Mouse (Mus musculus): ENCODE data around the gene Tead4. TPM values are rescaled to one million over a fixed set of nuclear protein-coding genes. Genes with fewer than 3 reads are reported as not detected.
"Not testable (repeated sequence)": the region's sequence is repeated elsewhere in the genome, so short reads cannot be mapped to it uniquely, and the experiment has no call there.

The Tead4 gene
- polyA plus RNA-seq, 1 experiment, result not detected

DNA sequence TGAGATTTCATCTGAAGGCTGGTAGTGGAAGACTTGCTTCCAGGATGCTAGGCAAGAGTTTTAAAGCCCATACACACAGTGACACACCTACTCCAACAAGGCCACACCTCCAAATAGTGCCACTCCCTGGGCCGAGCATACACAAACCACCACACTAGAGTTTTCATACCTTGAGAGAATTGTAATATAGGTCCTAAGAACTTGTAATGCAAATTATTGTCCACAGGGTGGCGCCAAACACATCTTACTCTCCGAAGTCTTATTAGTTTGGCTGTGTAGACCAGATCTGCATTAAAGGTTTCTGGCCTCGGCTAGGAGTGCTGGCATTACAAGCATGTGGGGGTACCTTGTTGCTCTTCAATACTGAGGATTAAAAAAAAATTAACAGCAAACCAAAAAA is 17.7 kb upstream of the Tead4 start:
- TF ChIP-seq CTCF (IDR thresholded peaks at IDR 0.05; ENCODE audit: insufficient read depth, low read depth, low read length) (no peak), POLR2A (IDR thresholded peaks at IDR 0.05; ENCODE audit: insufficient read depth, low read depth, low read length) (no peak)
- H3K4me3 ChIP-seq (ENCODE audit: insufficient read depth, low read depth, low read length), result no peak overlapping the region
- H3K27ac ChIP-seq (ENCODE audit: insufficient read depth, low read depth, low read length), result no peak overlapping the region
- WGBS, result 1% methylated on average over 4 of the region's 4 CpGs
- H3K4me1 ChIP-seq (ENCODE audit: control insufficient read depth, insufficient read depth, low read length), result no peaks in the 10 kb centered on the region

DNA sequence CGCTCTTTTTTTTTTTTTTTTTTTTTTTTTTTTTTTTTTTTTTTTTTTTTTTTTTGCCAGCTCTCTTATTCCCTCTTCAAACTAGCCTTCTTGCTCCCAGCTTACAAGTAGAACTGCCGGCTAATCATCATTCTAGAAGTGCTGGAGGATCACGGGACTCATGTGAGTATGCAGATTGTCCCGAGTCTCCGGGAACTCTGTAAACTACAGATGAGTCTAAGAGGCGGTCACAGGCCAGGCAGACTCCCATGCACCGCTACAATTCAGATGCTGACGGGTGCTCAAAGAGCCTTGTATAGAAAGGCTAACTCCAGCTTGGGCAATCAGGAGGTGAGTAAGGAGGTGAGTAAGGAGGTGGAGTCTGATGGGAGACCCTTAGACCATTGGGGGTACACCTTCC is 15.0 kb upstream of the Tead4 start:
- H3K27ac ChIP-seq (ENCODE audit: insufficient read depth, low read depth, low read length), result no peak overlapping the region
- H3K4me3 ChIP-seq (ENCODE audit: insufficient read depth, low read depth, low read length), result no peak overlapping the region
- no peaks in the 10 kb centered on the region for H3K4me1 ChIP-seq (ENCODE audit: control insufficient read depth, insufficient read depth, low read length)
- WGBS, result 70% methylated on average over 8 of the region's 8 CpGs
- TF ChIP-seq CTCF (IDR thresholded peaks at IDR 0.05; ENCODE audit: insufficient read depth, low read depth, low read length) (no peak), POLR2A (IDR thresholded peaks at IDR 0.05; ENCODE audit: insufficient read depth, low read depth, low read length) (no peak)

DNA sequence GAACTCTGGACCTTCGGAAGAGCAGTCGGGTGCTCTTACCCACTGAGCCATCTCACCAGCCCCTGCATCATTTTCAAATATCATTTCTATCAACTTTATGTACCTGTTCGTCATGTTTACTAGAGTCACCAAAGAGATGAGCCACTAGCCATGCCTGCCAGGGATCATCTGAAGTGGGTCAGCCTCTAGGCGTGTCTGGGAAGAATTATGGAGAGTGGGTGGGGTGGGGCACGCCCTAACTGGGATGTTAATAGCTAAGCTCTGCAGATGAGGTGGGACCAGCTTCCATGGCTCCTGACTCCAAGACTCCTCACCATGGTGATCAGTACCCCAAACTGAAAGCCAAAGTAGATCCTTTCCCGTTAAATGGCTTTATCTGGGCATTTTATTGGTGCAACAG is 14.2 kb upstream of the Tead4 start:
- WGBS, result 87% methylated on average over 6 of the region's 6 CpGs
- no peak overlapping the region for H3K4me3 ChIP-seq (ENCODE audit: insufficient read depth, low read depth, low read length)
- H3K4me1 ChIP-seq (ENCODE audit: control insufficient read depth, insufficient read depth, low read length), result no peaks in the 10 kb centered on the region
- TF ChIP-seq POLR2A (IDR thresholded peaks at IDR 0.05; ENCODE audit: insufficient read depth, low read depth, low read length) (no peak), CTCF (IDR thresholded peaks at IDR 0.05; ENCODE audit: insufficient read depth, low read depth, low read length) (no peak)
- no peak overlapping the region for H3K27ac ChIP-seq (ENCODE audit: insufficient read depth, low read depth, low read length)

DNA sequence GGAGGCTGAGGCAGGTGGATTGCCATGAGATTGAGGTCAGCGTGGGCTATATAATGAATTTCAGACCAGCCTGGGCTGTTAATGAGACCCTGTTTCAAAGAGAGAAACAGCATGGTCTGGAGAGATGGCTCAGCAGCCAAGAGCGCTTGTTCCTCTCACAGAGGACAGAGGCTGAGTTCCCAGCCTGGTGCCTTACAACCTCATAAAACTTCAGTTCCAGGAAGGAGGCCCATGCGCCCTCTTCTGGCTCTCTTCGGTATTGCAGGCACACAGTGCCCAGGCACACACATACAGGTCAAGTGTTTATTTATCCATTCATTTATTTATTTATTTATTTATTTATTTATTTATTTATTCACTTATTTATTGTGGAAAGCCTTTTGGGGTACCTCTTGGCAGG is 7.7 kb upstream of the Tead4 start:
- TF ChIP-seq CTCF (IDR thresholded peaks at IDR 0.05; ENCODE audit: insufficient read depth, low read depth, low read length) (peak; percentile 53; the same call in 1 of the 2 replicates), POLR2A (IDR thresholded peaks at IDR 0.05; ENCODE audit: insufficient read depth, low read depth, low read length) (no peak)
- H3K27ac ChIP-seq (ENCODE audit: insufficient read depth, low read depth, low read length), result no peak overlapping the region
- H3K4me1 ChIP-seq (ENCODE audit: control insufficient read depth, insufficient read depth, low read length), result no peaks in the 10 kb centered on the region
- H3K4me3 ChIP-seq (ENCODE audit: insufficient read depth, low read depth, low read length), result no peak overlapping the region
- 26% methylated on average over 4 of the region's 4 CpGs for WGBS

DNA sequence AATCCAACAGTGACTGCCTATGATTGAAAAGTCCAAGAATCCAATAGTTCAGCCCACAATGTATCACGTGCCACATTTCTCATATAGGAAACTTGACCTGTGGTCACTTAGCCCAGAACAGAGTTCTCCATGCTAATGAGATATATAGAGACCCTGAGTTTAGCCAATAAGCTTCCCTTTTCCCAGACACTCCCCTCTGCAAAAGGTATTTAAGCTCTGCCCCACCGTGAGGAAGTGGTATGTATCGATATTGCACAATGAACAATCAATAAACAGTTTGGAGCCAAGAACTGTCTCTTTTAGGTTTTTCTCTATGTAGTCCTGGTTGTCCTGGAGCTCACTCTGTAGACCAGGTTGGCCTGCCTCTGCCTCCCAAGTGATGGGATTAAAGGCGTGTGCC is 4.2 kb upstream of the Tead4 start:
- Histone ChIP-seq H3K4me3 (ENCODE audit: insufficient read depth, low read depth, low read length) (no peak overlapping the region), H3K4me1 (ENCODE audit: control insufficient read depth, insufficient read depth, low read length) (peaks cover 9% of the 10 kb centered on the region; the same call in 1 of the 2 replicates), H3K27ac (ENCODE audit: insufficient read depth, low read depth, low read length) (no peak overlapping the region)
- WGBS, result 90% methylated on average over 4 of the region's 4 CpGs
- TF ChIP-seq POLR2A (IDR thresholded peaks at IDR 0.05; ENCODE audit: insufficient read depth, low read depth, low read length) (no peak), CTCF (IDR thresholded peaks at IDR 0.05; ENCODE audit: insufficient read depth, low read depth, low read length) (no peak)

DNA sequence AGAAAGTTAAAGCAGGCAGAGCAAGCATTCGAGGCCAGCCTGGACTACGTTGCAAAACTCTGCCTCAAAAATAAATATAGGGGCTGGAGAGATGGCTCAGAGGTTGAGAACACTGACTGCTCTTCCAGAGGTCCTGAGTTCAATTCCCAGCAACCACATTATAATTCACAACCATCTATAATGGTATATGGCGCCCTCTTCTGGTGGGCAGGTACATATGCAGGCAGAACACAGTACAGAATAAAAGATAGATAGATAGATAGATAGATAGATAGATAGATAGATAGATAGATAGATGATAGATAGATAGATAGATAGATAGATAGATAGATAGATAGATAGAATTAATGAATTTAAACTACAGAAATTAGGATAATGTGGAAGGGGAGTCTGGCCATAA is 2.0 kb upstream of the Tead4 start:
- not testable (repeated sequence) for H3K4me3 ChIP-seq (ENCODE audit: insufficient read depth, low read depth, low read length); H3K27ac ChIP-seq (ENCODE audit: insufficient read depth, low read depth, low read length)
- 79% methylated on average over 3 of the region's 3 CpGs for WGBS
- H3K4me1 ChIP-seq (ENCODE audit: control insufficient read depth, insufficient read depth, low read length), result peaks cover 15% of the 10 kb centered on the region

DNA sequence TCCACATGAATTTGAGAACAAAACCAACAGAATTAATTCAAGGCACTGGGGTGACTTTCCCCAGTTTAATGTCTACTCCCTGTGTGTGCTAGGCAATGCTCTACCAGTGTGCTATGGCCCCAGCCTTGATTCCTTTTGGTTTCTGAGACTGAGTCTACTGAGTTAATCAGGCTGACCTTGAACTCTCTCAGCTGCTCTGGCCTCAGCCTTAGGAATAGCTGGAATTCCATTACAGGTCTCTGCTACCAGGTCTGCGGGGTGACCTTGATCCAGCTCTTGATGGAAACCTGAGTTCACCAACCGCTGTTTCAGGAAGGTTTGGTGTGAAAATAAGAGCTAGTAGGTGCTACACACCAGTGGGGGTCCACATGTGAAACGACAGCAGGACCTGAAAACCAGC is 1.3 kb upstream of the Tead4 start:
- H3K4me1 ChIP-seq (ENCODE audit: control insufficient read depth, insufficient read depth, low read length), result peaks cover 15% of the 10 kb centered on the region
- no peak overlapping the region for H3K27ac ChIP-seq (ENCODE audit: insufficient read depth, low read depth, low read length)
- H3K4me3 ChIP-seq (ENCODE audit: insufficient read depth, low read depth, low read length), result no peak overlapping the region
- 92% methylated on average over 3 of the region's 3 CpGs for WGBS
- TF ChIP-seq POLR2A (IDR thresholded peaks at IDR 0.05; ENCODE audit: insufficient read depth, low read depth, low read length), result no peak
- TF ChIP-seq CTCF (IDR thresholded peaks at IDR 0.05; ENCODE audit: insufficient read depth, low read depth, low read length), result no peak

DNA sequence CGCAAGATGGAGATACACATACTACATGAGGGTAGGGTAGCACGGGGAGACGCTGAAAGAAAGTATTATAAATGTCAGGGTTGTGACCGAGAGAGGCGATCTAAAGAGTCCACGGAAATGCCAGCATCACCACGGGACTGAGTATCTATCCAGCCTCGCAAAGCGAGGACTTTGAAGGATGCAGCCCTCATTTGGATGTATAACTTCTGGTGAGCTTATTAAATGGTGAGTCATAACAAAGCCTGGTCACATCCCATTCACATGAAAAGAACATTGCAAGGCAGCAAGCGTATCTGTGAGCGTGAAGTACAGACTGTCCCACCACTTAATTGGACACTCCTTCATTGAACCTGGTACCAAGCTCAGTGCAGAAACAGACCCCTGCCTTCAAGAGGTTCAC is 835 bp upstream of the Tead4 start:
- 39% methylated on average over 11 of the region's 11 CpGs for WGBS
- no peak for TF ChIP-seq POLR2A (IDR thresholded peaks at IDR 0.05; ENCODE audit: insufficient read depth, low read depth, low read length)
- Histone ChIP-seq H3K27ac (ENCODE audit: insufficient read depth, low read depth, low read length) (no peak overlapping the region), H3K4me3 (ENCODE audit: insufficient read depth, low read depth, low read length) (no peak overlapping the region), H3K4me1 (ENCODE audit: control insufficient read depth, insufficient read depth, low read length) (peaks cover 17% of the 10 kb centered on the region)

DNA sequence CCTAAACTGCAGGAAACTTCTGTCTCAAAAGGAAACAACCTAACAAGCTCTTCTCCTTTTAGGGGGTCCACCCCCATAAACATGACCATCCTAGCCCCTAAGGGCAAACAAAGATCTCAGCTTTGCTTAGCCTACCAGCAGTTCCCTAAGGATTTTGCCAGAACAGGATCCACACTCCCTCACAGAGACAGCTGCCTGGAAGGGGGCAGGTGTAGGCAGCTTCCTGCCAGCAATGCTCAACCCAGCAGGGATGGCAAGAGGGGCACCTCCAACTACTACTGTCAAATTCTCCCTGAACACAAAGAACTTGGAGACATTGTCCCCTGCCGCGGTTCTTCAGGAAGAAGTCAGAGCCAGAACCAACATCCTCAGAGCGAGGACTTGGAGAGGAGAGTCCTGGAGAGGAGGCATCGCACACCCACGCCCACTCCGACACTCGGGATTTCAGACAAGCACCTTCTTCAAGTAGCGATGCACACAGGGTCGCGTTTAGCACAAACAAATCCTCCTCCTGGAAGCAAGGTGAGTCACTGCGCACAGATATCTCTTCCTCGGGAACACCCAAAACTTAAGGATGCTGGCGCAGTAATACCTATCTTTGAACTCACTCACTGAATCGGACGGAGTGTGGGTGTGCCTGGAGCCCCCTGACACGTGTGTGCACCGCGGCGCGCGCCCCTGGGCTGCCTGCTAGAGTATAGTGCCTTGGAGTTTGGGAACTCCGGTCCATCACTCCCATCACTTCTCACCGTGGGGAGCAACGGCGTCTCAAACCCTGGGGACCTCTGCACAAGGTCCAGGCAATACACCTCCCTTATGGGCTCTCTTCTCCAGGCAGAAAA is 1.1 kb downstream of the Tead4 start:
- Histone ChIP-seq H3K27ac (ENCODE audit: insufficient read depth, low read depth, low read length) (no peak overlapping the region), H3K4me3 (ENCODE audit: insufficient read depth, low read depth, low read length) (peak overlapping the region; percentile 58), H3K4me1 (ENCODE audit: control insufficient read depth, insufficient read depth, low read length) (peaks cover 21% of the 10 kb centered on the region)
- WGBS, result under 1% methylated on average over 25 of the region's 25 CpGs
- no peak for TF ChIP-seq CTCF (IDR thresholded peaks at IDR 0.05; ENCODE audit: insufficient read depth, low read depth, low read length)
- TF ChIP-seq POLR2A (IDR thresholded peaks at IDR 0.05; ENCODE audit: insufficient read depth, low read depth, low read length), result no peak

DNA sequence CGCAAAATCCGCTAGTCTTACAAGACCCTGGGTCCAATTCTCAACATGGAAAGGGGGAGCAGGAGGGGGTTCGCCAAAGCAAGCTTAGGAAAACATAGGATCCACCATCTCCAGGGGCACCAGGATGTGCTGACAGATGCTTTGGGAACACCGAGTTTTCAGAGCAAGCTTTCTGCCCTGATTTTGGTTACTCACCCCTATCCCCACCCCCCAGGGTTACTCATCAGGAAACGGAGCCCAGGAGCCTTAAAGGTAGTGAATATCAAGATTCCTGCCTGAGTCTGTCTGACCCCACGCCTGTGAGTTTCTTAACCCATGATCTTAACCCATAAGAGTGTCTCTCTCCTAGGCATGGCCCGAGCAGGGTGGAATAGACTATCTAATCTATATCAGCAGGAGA is 2.4 kb downstream of the Tead4 start:
- no peak overlapping the region for H3K4me3 ChIP-seq (ENCODE audit: insufficient read depth, low read depth, low read length)
- peaks cover 21% of the 10 kb centered on the region for H3K4me1 ChIP-seq (ENCODE audit: control insufficient read depth, insufficient read depth, low read length)
- no peak overlapping the region for H3K27ac ChIP-seq (ENCODE audit: insufficient read depth, low read depth, low read length)
- 63% methylated on average over 7 of the region's 7 CpGs for WGBS
- no peak for TF ChIP-seq POLR2A (IDR thresholded peaks at IDR 0.05; ENCODE audit: insufficient read depth, low read depth, low read length)
- no peak for TF ChIP-seq CTCF (IDR thresholded peaks at IDR 0.05; ENCODE audit: insufficient read depth, low read depth, low read length)
